ENCODE assay signal across 20 mouse cellular contexts in the genomic region with DNA sequence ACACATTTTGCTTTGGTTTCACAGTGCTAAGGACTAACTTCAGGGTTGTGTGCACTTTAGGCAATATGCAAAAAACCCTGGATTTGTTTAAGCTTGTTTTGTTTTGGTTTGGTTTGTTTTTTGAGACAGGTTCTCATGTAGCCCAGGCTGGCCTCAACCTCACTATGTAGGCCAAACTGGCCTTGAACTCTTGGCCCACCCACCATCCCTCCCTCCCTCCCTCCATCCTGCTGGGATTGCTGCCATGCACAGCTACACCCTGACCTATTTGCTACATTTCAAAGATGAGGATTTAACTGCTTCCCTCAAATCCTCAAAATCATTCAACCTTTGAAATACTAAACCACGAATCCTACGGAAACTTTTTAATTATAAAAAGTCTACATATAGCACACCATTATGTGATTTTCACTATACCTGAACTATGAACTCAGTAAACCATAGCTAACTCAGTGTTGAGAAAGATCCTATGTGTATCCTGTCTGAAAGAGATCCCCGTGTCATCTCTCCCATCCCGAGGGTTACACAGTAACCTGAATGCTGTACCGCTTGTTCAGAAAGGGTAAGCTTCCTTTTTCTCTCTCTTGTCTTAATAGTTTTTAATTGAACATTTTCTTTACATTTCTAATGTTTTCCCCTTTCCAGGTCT.
"Had no signal": no experiment of that assay in that cellular context is flagged by ENCODE, and none has a peak within 500 bp of the region (broad histone marks: within the 10 kb centered on the region; RNA-seq: fewer than 3 reads in every experiment).

No protein-coding gene starts in this region.

- DNase-seq: kidney, adult 18-20 months; kidney, adult 9 months; kidney, postnatal 14 days; kidney, postnatal 4 days; left cerebral cortex, postnatal 4 days; lung, embryonic 14.5 days; lung, postnatal 10 days; lung, postnatal 36 days; right cerebral cortex, postnatal 14 days; right cerebral cortex, postnatal 4 days; thymus, adult 2 months; thymus, postnatal 25 days had no signal

- H3K27me3 ChIP-seq: limb, embryonic 12.5 days; limb, embryonic 15.5 days; midbrain, embryonic 12.5 days had no signal

- H3K27ac ChIP-seq: limb, embryonic 12.5 days; limb, embryonic 15.5 days; midbrain, embryonic 12.5 days; stomach, postnatal 0 days had no signal

- ATAC-seq: inflammation-experienced regulatory T-cells, adult 6 months; intestine, embryonic 16.5 days; midbrain, embryonic 16.5 days had no signal

- H3K4me3 ChIP-seq: limb, embryonic 12.5 days; limb, embryonic 15.5 days; midbrain, embryonic 12.5 days; myocyte had no signal

- H3K9ac ChIP-seq: limb, embryonic 12.5 days; limb, embryonic 15.5 days; lung, embryonic 14.5 days; midbrain, embryonic 12.5 days had no signal

- H3K4me2 ChIP-seq: limb, embryonic 12.5 days; limb, embryonic 15.5 days; lung, embryonic 14.5 days; midbrain, embryonic 12.5 days had no signal

- H3K4me1 ChIP-seq: limb, embryonic 12.5 days; limb, embryonic 15.5 days; midbrain, embryonic 12.5 days had no signal

- H3K9me3 ChIP-seq: limb, embryonic 12.5 days; limb, embryonic 15.5 days; midbrain, embryonic 12.5 days had no signal
